Mouse (Mus musculus): ENCODE results near the gene Wnt5b. TPM values are rescaled to one million over a fixed set of nuclear protein-coding genes. Genes with fewer than 3 reads are reported as not detected.
A peak's percentile ranks its signal among the peaks of the same experiment; 100 is the strongest.

Gene Wnt5b
- polyA plus RNA-seq, 1 experiment from 2014 or later, result 8.9 TPM

GRCm38 (mm10) chr6:119400649-119401048 lies 143.5 kb downstream of the Wnt5b start:
- Histone ChIP-seq H3K27me3 (replicated peaks) (no peaks in the 10 kb centered on the region), H3K4me3 (no peak overlapping the region), H3K27ac (ENCODE audit: poor library complexity, severe bottlenecking) (no peak overlapping the region), H3K4me1 (replicated peaks) (peaks cover 8% of the 10 kb centered on the region), H3K4me2 (no peak overlapping the region), H3K9me3 (replicated peaks) (peaks cover 3% of the 10 kb centered on the region; the same call in 1 of the 2 replicates), H3K9ac (no peak overlapping the region), H3K36me3 (no peaks in the 10 kb centered on the region)
- ATAC-seq (ENCODE audit: insufficient number of reproducible peaks, low FRiP score), result no peak
- 82% methylated on average over 3 of the region's 3 CpGs for WGBS

GRCm38 (mm10) chr6:119399371-119399770 lies 144.8 kb downstream of the Wnt5b start:
- ATAC-seq (ENCODE audit: insufficient number of reproducible peaks, low FRiP score), result no peak
- H3K4me2 ChIP-seq, result no peak overlapping the region
- no peak overlapping the region for H3K4me3 ChIP-seq
- H3K9ac ChIP-seq, result no peak overlapping the region
- H3K36me3 ChIP-seq, result no peaks in the 10 kb centered on the region
- H3K9me3 ChIP-seq (replicated peaks), result peaks cover 3% of the 10 kb centered on the region; the same call in 1 of the 2 replicates
- H3K27ac ChIP-seq (ENCODE audit: poor library complexity, severe bottlenecking), result no peak overlapping the region
- WGBS, result 89% methylated on average over 3 of the region's 3 CpGs
- H3K4me1 ChIP-seq (replicated peaks), result peaks cover 10% of the 10 kb centered on the region
- H3K27me3 ChIP-seq (replicated peaks), result no peaks in the 10 kb centered on the region

GRCm38 (mm10) chr6:119396309-119396634 lies 147.9 kb downstream of the Wnt5b start:
- H3K9ac ChIP-seq, result no peak overlapping the region
- ATAC-seq (ENCODE audit: insufficient number of reproducible peaks, low FRiP score), result 0 out of 2 replicates have a peak, but pooled peaks have one; percentile 39
- no peaks in the 10 kb centered on the region for H3K36me3 ChIP-seq
- H3K9me3 ChIP-seq (replicated peaks), result peaks cover 3% of the 10 kb centered on the region; the same call in 1 of the 2 replicates
- no peak overlapping the region for H3K4me2 ChIP-seq
- H3K4me3 ChIP-seq, result no peak overlapping the region
- H3K27ac ChIP-seq (ENCODE audit: poor library complexity, severe bottlenecking), result no peak overlapping the region
- H3K4me1 ChIP-seq (replicated peaks), result peaks cover 10% of the 10 kb centered on the region
- no peaks in the 10 kb centered on the region for H3K27me3 ChIP-seq (replicated peaks)
- WGBS, result 29% methylated on average over 5 of the region's 5 CpGs

GRCm38 (mm10) chr6:119395421-119396308 lies 148.5 kb downstream of the Wnt5b start:
- 68% methylated on average over 14 of the region's 14 CpGs for WGBS
- Histone ChIP-seq H3K27me3 (replicated peaks) (no peaks in the 10 kb centered on the region), H3K27ac (ENCODE audit: poor library complexity, severe bottlenecking) (no peak overlapping the region), H3K9ac (no peak overlapping the region), H3K9me3 (replicated peaks) (peaks cover 3% of the 10 kb centered on the region; the same call in 1 of the 2 replicates), H3K4me1 (replicated peaks) (peaks cover 10% of the 10 kb centered on the region), H3K4me2 (no peak overlapping the region), H3K4me3 (no peak overlapping the region), H3K36me3 (no peaks in the 10 kb centered on the region)
- ATAC-seq (ENCODE audit: insufficient number of reproducible peaks, low FRiP score), result no peak

- Histone ChIP-seq H3K4me2 (no peak overlapping the region), H3K27me3 (replicated peaks) (no peaks in the 10 kb centered on the region), H3K4me3 (no peak overlapping the region), H3K4me1 (replicated peaks) (peaks cover 13% of the 10 kb centered on the region), H3K9ac (no peak overlapping the region), H3K9me3 (replicated peaks) (no peaks in the 10 kb centered on the region; the same call in 1 of the 2 replicates), H3K36me3 (no peaks in the 10 kb centered on the region), H3K27ac (ENCODE audit: poor library complexity, severe bottlenecking) (no peak overlapping the region)
- WGBS, result 74% methylated on average over 9 of the region's 9 CpGs
- no peak for ATAC-seq (ENCODE audit: insufficient number of reproducible peaks, low FRiP score)
These were observed 151.3 kb downstream of the Wnt5b start for GRCm38 (mm10) chr6:119392836-119393235.

- H3K36me3 ChIP-seq, result no peaks in the 10 kb centered on the region
- no peaks in the 10 kb centered on the region for H3K9me3 ChIP-seq (replicated peaks)
- no peak overlapping the region for H3K27ac ChIP-seq (ENCODE audit: poor library complexity, severe bottlenecking)
- H3K27me3 ChIP-seq (replicated peaks), result no peaks in the 10 kb centered on the region
- H3K9ac ChIP-seq, result no peak overlapping the region
- no peak for ATAC-seq (ENCODE audit: insufficient number of reproducible peaks, low FRiP score)
- H3K4me2 ChIP-seq, result no peak overlapping the region
- peaks cover 13% of the 10 kb centered on the region for H3K4me1 ChIP-seq (replicated peaks)
- H3K4me3 ChIP-seq, result no peak overlapping the region
- WGBS, result 88% methylated on average over 4 of the region's 4 CpGs
These were observed 153.4 kb downstream of the Wnt5b start for GRCm38 (mm10) chr6:119390728-119391127.

- no peaks in the 10 kb centered on the region for H3K27me3 ChIP-seq (replicated peaks)
- H3K9me3 ChIP-seq (replicated peaks), result no peaks in the 10 kb centered on the region
- ATAC-seq (ENCODE audit: insufficient number of reproducible peaks, low FRiP score), result no peak
- whole genome bisulfite sequencing, result 27% methylated on average over 10 of the region's 10 CpGs
- no peaks in the 10 kb centered on the region for H3K36me3 ChIP-seq
- peak overlapping the region; percentile 77 for H3K4me3 ChIP-seq
- no peak overlapping the region for H3K27ac ChIP-seq (ENCODE audit: poor library complexity, severe bottlenecking)
- peaks cover 10% of the 10 kb centered on the region for H3K4me1 ChIP-seq (replicated peaks)
- peak overlapping the region; percentile 61 for H3K4me2 ChIP-seq
- peak overlapping the region; percentile 67 for H3K9ac ChIP-seq
These were observed 155.1 kb downstream of the Wnt5b start for GRCm38 (mm10) chr6:119389089-119389488.

GRCm38 (mm10) chr6:119388650-119389012 lies 155.5 kb downstream of the Wnt5b start:
- under 1% methylated on average over 41 of the region's 53 CpGs for WGBS
- H3K9me3 ChIP-seq (replicated peaks), result no peaks in the 10 kb centered on the region
- no peaks in the 10 kb centered on the region for H3K27me3 ChIP-seq (replicated peaks)
- peaks cover 10% of the 10 kb centered on the region for H3K4me1 ChIP-seq (replicated peaks)
- H3K36me3 ChIP-seq, result no peaks in the 10 kb centered on the region
- peak overlapping the region; percentile 77 for H3K4me3 ChIP-seq
- ATAC-seq (ENCODE audit: insufficient number of reproducible peaks, low FRiP score), result peak; percentile 100
- H3K27ac ChIP-seq (ENCODE audit: poor library complexity, severe bottlenecking), result peak overlapping the region; percentile 92
- H3K9ac ChIP-seq, result peak overlapping the region; percentile 91
- peak overlapping the region; percentile 92 for H3K4me2 ChIP-seq

- Histone ChIP-seq H3K36me3 (no peaks in the 10 kb centered on the region), H3K4me1 (replicated peaks) (peaks cover 10% of the 10 kb centered on the region), H3K9me3 (replicated peaks) (no peaks in the 10 kb centered on the region), H3K27me3 (replicated peaks) (no peaks in the 10 kb centered on the region), H3K27ac (ENCODE audit: poor library complexity, severe bottlenecking) (peak overlapping the region; percentile 92), H3K4me3 (peak overlapping the region; percentile 77), H3K4me2 (peak overlapping the region; percentile 92), H3K9ac (peak overlapping the region; percentile 91)
- peak; percentile 91 for ATAC-seq (ENCODE audit: insufficient number of reproducible peaks, low FRiP score)
- WGBS, result under 1% methylated on average over 56 of the region's 76 CpGs
These were observed 156.1 kb downstream of the Wnt5b start for GRCm38 (mm10) chr6:119387801-119388649.

GRCm38 (mm10) chr6:119386821-119387220 lies 157.3 kb downstream of the Wnt5b start:
- Histone ChIP-seq H3K36me3 (no peaks in the 10 kb centered on the region), H3K4me1 (replicated peaks) (peaks cover 13% of the 10 kb centered on the region), H3K27me3 (replicated peaks) (no peaks in the 10 kb centered on the region), H3K9ac (no peak overlapping the region), H3K4me2 (peak overlapping the region; percentile 92), H3K27ac (ENCODE audit: poor library complexity, severe bottlenecking) (no peak overlapping the region), H3K9me3 (replicated peaks) (no peaks in the 10 kb centered on the region), H3K4me3 (peak overlapping the region; percentile 77; the same call in 1 of the 2 replicates)
- no peak for ATAC-seq (ENCODE audit: insufficient number of reproducible peaks, low FRiP score)
- 90% methylated on average over 1 of the region's 1 CpGs for WGBS

- Histone ChIP-seq H3K4me2 (no peak overlapping the region), H3K9ac (no peak overlapping the region), H3K9me3 (replicated peaks) (no peaks in the 10 kb centered on the region), H3K27ac (ENCODE audit: poor library complexity, severe bottlenecking) (no peak overlapping the region), H3K4me3 (no peak overlapping the region), H3K36me3 (no peaks in the 10 kb centered on the region), H3K27me3 (replicated peaks) (no peaks in the 10 kb centered on the region), H3K4me1 (replicated peaks) (peaks cover 16% of the 10 kb centered on the region)
- no peak for ATAC-seq (ENCODE audit: insufficient number of reproducible peaks, low FRiP score)
- 88% methylated on average over 4 of the region's 4 CpGs for WGBS
These were observed 157.7 kb downstream of the Wnt5b start for GRCm38 (mm10) chr6:119386421-119386820.
